Mouse (Mus musculus) midbrain, postnatal 0 days (tissue): ENCODE data around the gene Dhrs13. TPM values are rescaled to one million over a fixed set of nuclear protein-coding genes. Genes with fewer than 3 reads are reported as not detected.

ENCODE experiments used
- ATAC-seq: fragments of 200-750 bp; cut with Nextera tagmentation; 2 replicates; pipeline ENCODE4 v1.8.0; 2017; ENCODE audit warnings: moderate number of reproducible peaks, mild to moderate bottlenecking, moderate TSS enrichment, moderate library complexity; ENCODE audit not compliant: low FRiP score
- DNase-seq: peaks from one replicate; pipeline ENCODE4 v3.0.0-alpha.2; 2015; ENCODE audit warnings: low spot score
- H3K27ac ChIP-seq: fragments of 300-500 bp; sonication (generic); 2 replicates; pipeline ENCODE4 v1.5.1; 2014; ENCODE audit warnings: low read depth, mild to moderate bottlenecking, low read length, mixed read lengths
- H3K27me3 ChIP-seq: fragments of 300-500 bp; sonication (generic); 2 replicates; pipeline ENCODE4 v1.6.1; 2014; ENCODE audit warnings: low read length, control low read depth, mixed read lengths; ENCODE audit not compliant: insufficient read depth
- H3K36me3 ChIP-seq: fragments of 300-500 bp; sonication (generic); 2 replicates; pipeline ENCODE4 v1.6.1; 2014; ENCODE audit warnings: low read length, control low read depth, mixed read lengths; ENCODE audit not compliant: insufficient read depth
- H3K4me1 ChIP-seq: fragments of 300-500 bp; sonication (generic); 2 replicates; pipeline ENCODE4 v1.6.1; 2014; ENCODE audit warnings: mild to moderate bottlenecking, control low read depth, antibody characterized with exemption, low read length, mixed read lengths; ENCODE audit not compliant: insufficient read depth
- H3K4me2 ChIP-seq: fragments of 300-500 bp; sonication (generic); 2 replicates; pipeline ENCODE4 v1.6.1; 2014; ENCODE audit warnings: low read depth, mild to moderate bottlenecking, low read length, mixed read lengths; ENCODE audit not compliant: poor library complexity, severe bottlenecking
- H3K4me3 ChIP-seq: fragments of 300-500 bp; sonication (generic); 2 replicates; pipeline ENCODE4 v1.5.1; 2014; ENCODE audit warnings: low read depth, mild to moderate bottlenecking, low read length, moderate library complexity
- H3K9ac ChIP-seq: fragments of 300-500 bp; sonication (generic); replicated peaks from 2 replicates; pipeline ENCODE4 v1.6.1; 2014; ENCODE audit warnings: mild to moderate bottlenecking, low read length, moderate library complexity, mixed read lengths; ENCODE audit not compliant: poor library complexity, severe bottlenecking
- H3K9me3 ChIP-seq: fragments of 300-500 bp; sonication (generic); 2 replicates; pipeline ENCODE4 v1.6.1; 2016; ENCODE audit warnings: low read length, control low read depth
- CTCF ChIP-seq: IDR thresholded peaks from 2 replicates; pipeline ENCODE4 v1.5.1; 2016; ENCODE audit warnings: antibody characterized with exemption, mild to moderate bottlenecking
- WGBS: fragments of 180-500 bp; shearing (Covaris S2); extraction: QIAGEN DNeasy Blood & Tissue Kit; methylation state at CpG from one replicate; pipeline ENCODE4 v1.1.7; 2014; 5-methylcytosine and 5-hydroxymethylcytosine counted together
- polyA plus RNA-seq: library from polyadenylated mRNA; unstranded; fragments of >200 nt; fragmentation: Nextera tagmentation; extraction: Ambion mirVana; gene quantifications from 2 replicates; pipeline ENCODE4 v1.2.1, GENCODE M21; 2015
- total RNA-seq: library from RNA; depleted of rRNA; stranded (reverse); fragments of >200 nt; gene quantifications from 2 replicates; pipeline ENCODE4 v1.2.3, GENCODE M21; 2014

Gene Dhrs13
- total and polyA plus RNA-seq, 2 experiments from 2014 or later, result 61.9 to 69.3 TPM

DNA sequence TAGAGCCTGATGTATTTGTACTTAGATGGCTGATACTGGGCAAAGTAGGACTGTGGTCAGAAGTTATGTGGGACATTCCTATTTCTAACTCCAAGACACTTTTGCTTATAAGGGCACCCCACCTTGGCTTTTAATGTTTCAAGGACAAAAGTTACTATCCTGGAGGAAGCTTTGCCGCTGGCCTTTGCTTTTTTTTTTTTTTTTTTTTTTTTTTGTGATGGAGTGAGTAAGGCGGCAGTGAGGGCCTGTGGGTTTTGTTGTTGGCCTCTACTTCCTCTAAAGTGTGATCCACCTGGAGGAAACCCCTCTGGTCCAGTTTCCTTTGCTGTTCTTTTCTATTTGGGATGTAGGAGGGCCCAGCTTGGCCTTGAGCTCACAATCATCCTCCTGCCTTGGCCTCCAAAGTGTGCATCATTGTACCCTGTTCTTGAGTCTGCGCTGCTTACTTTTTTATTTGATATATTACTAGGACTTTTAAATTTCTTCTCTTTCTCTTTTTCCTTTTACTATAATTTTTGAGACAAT is 46.5 kb upstream of the Dhrs13 start:
- ATAC-seq (no peak), DNase-seq (no peak)
- WGBS, result 80% methylated on average over 3 of the region's 3 CpGs
- no peaks in the 10 kb centered on the region for H3K27me3 ChIP-seq
- H3K4me3 ChIP-seq, result peak overlapping the region; percentile 86
- no peaks in the 10 kb centered on the region for H3K9me3 ChIP-seq
- H3K4me2 ChIP-seq, result peak overlapping the region; percentile 58
- peak overlapping the region; percentile 91; the same call in 1 of the 2 replicates for H3K9ac ChIP-seq
- TF ChIP-seq CTCF, result no peak
- peak overlapping the region; percentile 87 for H3K27ac ChIP-seq
- peaks cover 3% of the 10 kb centered on the region; the same call in 1 of the 2 replicates for H3K36me3 ChIP-seq
- no peaks in the 10 kb centered on the region for H3K4me1 ChIP-seq

DNA sequence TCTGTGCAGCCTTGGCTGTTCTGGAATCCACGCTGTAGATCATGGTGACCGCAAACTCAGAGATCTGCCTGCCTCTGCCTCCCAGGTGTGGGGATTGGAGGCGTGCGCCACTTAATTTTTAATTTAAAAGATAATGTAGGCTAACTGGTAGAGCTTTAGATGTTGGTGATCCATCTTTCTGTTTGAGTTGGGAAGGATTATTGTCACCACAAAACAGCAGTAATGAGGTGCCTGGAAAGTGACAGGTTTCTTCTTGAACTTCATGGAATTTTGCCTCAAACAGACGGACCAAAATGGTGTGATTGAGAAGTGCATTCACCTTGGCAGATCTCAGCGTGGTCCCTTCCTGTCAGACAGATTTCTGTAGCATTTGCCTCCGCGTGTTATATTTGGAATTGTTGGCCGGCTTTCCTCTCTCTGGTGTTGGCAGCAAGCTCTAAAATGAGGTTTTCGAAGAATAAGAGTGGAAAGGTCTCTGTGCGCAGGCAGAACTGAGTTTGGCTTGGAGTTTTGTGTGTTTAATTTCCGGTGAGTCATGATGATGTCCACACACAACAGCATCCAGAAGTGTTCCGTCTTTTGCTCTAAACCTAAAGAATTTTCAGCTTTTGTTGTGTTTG is 42.9 kb upstream of the Dhrs13 start:
- TF ChIP-seq CTCF, result no peak
- ATAC-seq (no peak), DNase-seq (no peak)
- WGBS, result 92% methylated on average over 13 of the region's 13 CpGs
- Histone ChIP-seq H3K4me1 (no peaks in the 10 kb centered on the region), H3K27ac (no peak overlapping the region), H3K9ac (no peak overlapping the region), H3K27me3 (no peaks in the 10 kb centered on the region), H3K9me3 (no peaks in the 10 kb centered on the region), H3K4me2 (no peak overlapping the region), H3K36me3 (peaks cover 6% of the 10 kb centered on the region; the same call in 1 of the 2 replicates), H3K4me3 (no peak overlapping the region)

DNA sequence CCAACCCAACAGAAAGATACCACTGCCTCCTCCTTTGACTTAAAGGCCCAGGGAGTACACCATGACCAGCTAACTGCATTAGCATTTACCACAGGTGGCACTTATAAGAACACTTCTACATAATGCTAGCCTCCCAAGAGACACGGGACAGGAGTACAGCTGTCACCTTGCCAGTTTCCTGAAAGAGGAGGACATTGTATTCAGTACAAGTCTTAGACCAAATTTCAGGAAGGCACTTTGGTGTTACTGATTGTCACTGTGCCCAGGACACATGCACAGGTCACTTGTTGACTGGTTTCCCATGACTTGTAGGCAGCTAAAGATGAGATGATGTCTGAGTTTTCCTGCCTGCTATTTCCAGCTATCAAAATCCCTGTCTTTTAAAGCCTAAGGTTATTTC is 36.5 kb upstream of the Dhrs13 start:
- Histone ChIP-seq H3K9ac (no peak overlapping the region), H3K27me3 (no peaks in the 10 kb centered on the region), H3K4me3 (no peak overlapping the region), H3K9me3 (no peaks in the 10 kb centered on the region), H3K36me3 (peaks cover 8% of the 10 kb centered on the region; the same call in 1 of the 2 replicates), H3K27ac (no peak overlapping the region), H3K4me2 (no peak overlapping the region), H3K4me1 (no peaks in the 10 kb centered on the region)
- ATAC-seq, result no peak
- TF ChIP-seq CTCF, result no peak
- DNase-seq, result no peak
- WGBS, result 67% methylated on average over 1 of the region's 1 CpGs

DNA sequence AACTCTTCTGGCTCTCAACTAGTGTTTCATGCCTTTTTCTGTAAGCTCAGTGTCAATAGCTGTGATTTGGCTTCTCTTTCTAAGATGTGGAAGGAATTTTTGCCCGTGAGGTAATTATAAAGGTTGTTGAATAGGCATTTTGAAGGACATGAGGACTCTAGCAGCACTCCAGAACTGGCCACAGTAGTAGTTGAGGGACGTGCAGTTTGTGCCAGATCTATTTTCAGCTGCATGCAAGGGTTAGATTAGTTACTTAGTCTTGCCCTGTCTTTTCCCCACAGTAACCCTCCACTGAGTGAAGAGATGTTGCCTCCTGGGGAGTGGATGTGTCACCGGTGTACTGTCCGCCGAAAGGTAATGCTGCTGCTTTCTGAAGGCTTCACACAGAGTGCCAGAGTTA is 25.6 kb upstream of the Dhrs13 start:
- no peak for TF ChIP-seq CTCF
- DNase-seq, result no peak
- ATAC-seq, result no peak
- Histone ChIP-seq H3K36me3 (peaks cover 12% of the 10 kb centered on the region), H3K27me3 (no peaks in the 10 kb centered on the region), H3K9me3 (no peaks in the 10 kb centered on the region), H3K4me1 (no peaks in the 10 kb centered on the region), H3K4me2 (no peak overlapping the region), H3K9ac (no peak overlapping the region), H3K4me3 (no peak overlapping the region), H3K27ac (no peak overlapping the region)
- WGBS, result 93% methylated on average over 5 of the region's 5 CpGs

- H3K27me3 ChIP-seq, result no peaks in the 10 kb centered on the region
- no peaks in the 10 kb centered on the region for H3K4me1 ChIP-seq
- H3K9ac ChIP-seq, result no peak overlapping the region
- peak; percentile 95 for TF ChIP-seq CTCF
- ATAC-seq (peak; percentile 56; the same call in 1 of the 2 replicates), DNase-seq (peak; percentile 79)
- no peak overlapping the region for H3K27ac ChIP-seq
- H3K9me3 ChIP-seq, result no peaks in the 10 kb centered on the region
- H3K4me2 ChIP-seq, result no peak overlapping the region
- WGBS, result 24% methylated on average over 4 of the region's 4 CpGs
- H3K4me3 ChIP-seq, result no peak overlapping the region
- peaks cover 71% of the 10 kb centered on the region for H3K36me3 ChIP-seq
Measured at GRCm38 (mm10) chr11:78019676-78020075, 12.4 kb upstream of the Dhrs13 start.

DNA sequence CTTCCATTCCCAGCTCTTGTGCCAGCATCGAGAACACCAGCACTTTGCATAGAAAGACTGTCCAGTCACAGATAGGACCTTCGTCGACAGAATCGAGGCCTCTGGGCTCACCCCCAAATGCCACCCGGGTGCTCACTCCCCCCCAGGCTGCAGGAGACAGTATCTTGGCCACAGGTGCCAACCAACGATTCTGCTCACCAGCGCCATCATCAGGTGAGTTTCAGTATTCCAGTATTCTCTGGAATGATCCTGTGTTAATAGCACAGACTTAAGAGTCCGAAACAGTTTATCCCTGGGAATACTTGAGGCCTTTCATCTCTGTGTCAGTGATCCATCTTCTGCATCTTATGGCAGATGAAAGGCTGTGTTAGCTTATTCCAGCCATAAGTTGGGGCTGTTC is 8.5 kb upstream of the Dhrs13 start:
- 79% methylated on average over 8 of the region's 8 CpGs for WGBS
- ATAC-seq, result no peak
- H3K36me3 ChIP-seq, result peaks cover 54% of the 10 kb centered on the region

More for the DNA sequence above, 8.5 kb upstream of the Dhrs13 start:
- Histone ChIP-seq H3K27me3 (no peaks in the 10 kb centered on the region), H3K27ac (no peak overlapping the region), H3K9ac (no peak overlapping the region), H3K9me3 (no peaks in the 10 kb centered on the region), H3K4me2 (no peak overlapping the region), H3K4me1 (no peaks in the 10 kb centered on the region), H3K4me3 (no peak overlapping the region)
- DNase-seq, result peak; percentile 54
- peak; percentile 62 for TF ChIP-seq CTCF
